8 mouse cellular contexts compared by ENCODE assay signal in the genomic region with DNA sequence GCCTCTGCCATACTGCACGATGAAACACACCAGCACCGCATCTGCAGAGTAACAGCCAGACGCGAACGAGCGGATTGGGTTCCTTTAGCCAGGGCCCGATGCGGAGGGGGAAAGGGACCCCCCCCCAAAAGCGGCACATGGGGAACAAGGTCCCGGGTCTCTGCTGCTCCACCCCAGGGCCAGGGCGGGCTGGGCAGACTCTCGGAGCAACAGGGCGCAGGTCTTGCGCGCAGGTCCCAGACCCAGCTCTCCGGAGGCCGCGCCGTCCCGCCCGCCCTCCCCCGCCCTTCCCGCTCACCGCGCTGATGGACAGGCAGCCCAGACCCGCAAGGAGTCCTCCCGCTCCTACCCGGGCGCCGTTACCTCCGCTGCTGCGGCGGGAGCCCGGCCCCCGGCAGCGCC. TPM values are rescaled to one million over a fixed set of nuclear protein-coding genes. Genes with fewer than 3 reads are reported as not detected.
A peak's percentile ranks its signal among the peaks of the same experiment; 100 is the strongest.
DNase-seq lines count a peak whose midpoint lies in the region; ATAC-seq lines count a peak whose summit lies in the region.

No protein-coding gene starts in this region.

- H3K27me3 ChIP-seq in lung, embryonic 16.5 days (ENCODE audit: control insufficient read depth, insufficient read depth, low read depth, low read length): no peaks in the 10 kb centered on the region
- H3K27me3 ChIP-seq in forebrain, embryonic 14.5 days (replicated peaks; ENCODE audit: control insufficient read depth, insufficient read depth, low read length): no peaks in the 10 kb centered on the region
- H3K27me3 ChIP-seq in liver, embryonic 12.5 days (replicated peaks): no peaks in the 10 kb centered on the region

- peak overlapping the region; percentile 71 for H3K9ac ChIP-seq in lung, embryonic 16.5 days (ENCODE audit: low read length)
- H3K9ac ChIP-seq in forebrain, embryonic 14.5 days (ENCODE audit: low read length): peak overlapping the region; percentile 78
- peak overlapping the region; percentile 93 for H3K9ac ChIP-seq in liver, embryonic 12.5 days

- H3K4me3 ChIP-seq in lung, embryonic 16.5 days (ENCODE audit: low read length): peak overlapping the region; percentile 72
- H3K4me3 ChIP-seq in forebrain, embryonic 14.5 days (ENCODE audit: low read depth, low read length): peak overlapping the region; percentile 70
- H3K4me3 ChIP-seq in liver, embryonic 12.5 days: peak overlapping the region; percentile 97

- peaks cover 2% of the 10 kb centered on the region; the same call in 1 of the 2 replicates for H3K4me1 ChIP-seq in lung, embryonic 16.5 days (replicated peaks; ENCODE audit: control insufficient read depth, insufficient read depth, low read length)
- peaks cover 31% of the 10 kb centered on the region for H3K4me1 ChIP-seq in forebrain, embryonic 14.5 days (ENCODE audit: control insufficient read depth, insufficient read depth, low read length)
- peaks cover 61% of the 10 kb centered on the region for H3K4me1 ChIP-seq in liver, embryonic 12.5 days

- no peaks in the 10 kb centered on the region for H3K9me3 ChIP-seq in lung, embryonic 16.5 days (ENCODE audit: control insufficient read depth, low read length)
- H3K9me3 ChIP-seq in forebrain, embryonic 14.5 days (replicated peaks; ENCODE audit: control insufficient read depth, low read length): no peaks in the 10 kb centered on the region
- H3K9me3 ChIP-seq in liver, embryonic 12.5 days (replicated peaks): no peaks in the 10 kb centered on the region

- peak; percentile 81 for ATAC-seq in cerebellum, adult (ENCODE audit: insufficient number of reproducible peaks, low FRiP score, low TSS enrichment)
- ATAC-seq in lung, embryonic 16.5 days (ENCODE audit: low read depth): peak; percentile 70
- ATAC-seq in forebrain, embryonic 14.5 days: peak; percentile 87
- ATAC-seq in liver, embryonic 12.5 days: peak; percentile 77
- ATAC-seq in monocyte, adult 5-6 weeks (replicated peaks; ENCODE audit: insufficient number of reproducible peaks, low FRiP score, low TSS enrichment, poor library complexity, severe bottlenecking): no peak

- no peak overlapping the region for H3K27ac ChIP-seq in lung, embryonic 16.5 days (ENCODE audit: low read length)
- peak overlapping the region; percentile 79 for H3K27ac ChIP-seq in forebrain, embryonic 14.5 days (ENCODE audit: low read depth, low read length)
- H3K27ac ChIP-seq in liver, embryonic 12.5 days: peak overlapping the region; percentile 95

- DNase-seq in cerebellum, adult 18-20 months: no peak
- no peak for DNase-seq in lung, postnatal 10 days
- DNase-seq in forebrain, embryonic 14.5 days (ENCODE audit: low spot score): peak; percentile 44
- DNase-seq in c-Kit-positive CD71-positive TER-119-positive erythroid progenitor cells, embryonic 14.5 days (ENCODE audit: low spot score): no peak

- peak overlapping the region; percentile 97 for H3K4me2 ChIP-seq in lung, embryonic 16.5 days (ENCODE audit: low read depth, low read length)
- peak overlapping the region; percentile 51 for H3K4me2 ChIP-seq in forebrain, embryonic 14.5 days (ENCODE audit: low read length)
- H3K4me2 ChIP-seq in liver, embryonic 12.5 days: peak overlapping the region; percentile 88

- 0% methylated on average over 36 of the region's 36 CpGs for WGBS in lung, embryonic 16.5 days
- WGBS in forebrain, embryonic 14.5 days: 0% methylated on average over 14 of the region's 36 CpGs
- WGBS in liver, embryonic 12.5 days (ENCODE audit: insufficient replicate concordance): under 1% methylated on average over 36 of the region's 36 CpGs

- no peaks in the 10 kb centered on the region for H3K36me3 ChIP-seq in lung, embryonic 16.5 days (ENCODE audit: control insufficient read depth, insufficient read depth, low read length)
- H3K36me3 ChIP-seq in forebrain, embryonic 14.5 days (ENCODE audit: control insufficient read depth, insufficient read depth, low read length): peaks cover 5% of the 10 kb centered on the region; the same call in 1 of the 2 replicates
- H3K36me3 ChIP-seq in liver, embryonic 12.5 days: peaks cover 24% of the 10 kb centered on the region

RNA-seq across cellular contexts. Expression of a gene that starts 0.4 kb away (rescaled TPM):
- polyA plus RNA-seq in lung, embryonic 16.5 days (2015; fragmentation: Nextera tagmentation; extraction: Ambion mirVana): 4.4 and 4.5 TPM in 2 replicates
- polyA plus RNA-seq in forebrain, embryonic 14.5 days (2014; fragmentation: Nextera tagmentation; extraction: Ambion mirVana): 19.2 and 19.4 TPM in 2 replicates
- 17.6 and 17.7 TPM in 2 replicates for polyA plus RNA-seq in liver, embryonic 12.5 days (2016; fragmentation: Nextera tagmentation; extraction: Ambion mirVana)
- 0.67 to 5.1 TPM (median 0.68 TPM) in 3 replicates for total RNA-seq in monocyte, adult 5-6 weeks (2017)

RNA-seq across cellular contexts. Expression of a gene that starts 15.3 kb away (rescaled TPM):
- polyA plus RNA-seq in lung, embryonic 16.5 days (2015; fragmentation: Nextera tagmentation; extraction: Ambion mirVana): 63.6 and 64.4 TPM in 2 replicates
- polyA plus RNA-seq in forebrain, embryonic 14.5 days (2014; fragmentation: Nextera tagmentation; extraction: Ambion mirVana): 61.5 and 66.1 TPM in 2 replicates
- 42.2 and 42.6 TPM in 2 replicates for polyA plus RNA-seq in liver, embryonic 12.5 days (2016; fragmentation: Nextera tagmentation; extraction: Ambion mirVana)
- 4.0 to 11.8 TPM (median 9.0 TPM) in 3 replicates for total RNA-seq in monocyte, adult 5-6 weeks (2017)

RNA-seq across cellular contexts. Expression of a gene that starts 40.1 kb away (rescaled TPM):
- 28.7 and 41.3 TPM in 2 replicates for polyA plus RNA-seq in lung, embryonic 16.5 days (2015; fragmentation: Nextera tagmentation; extraction: Ambion mirVana)
- polyA plus RNA-seq in forebrain, embryonic 14.5 days (2014; fragmentation: Nextera tagmentation; extraction: Ambion mirVana): 24.7 and 35.2 TPM in 2 replicates
- 25.7 and 27.0 TPM in 2 replicates for polyA plus RNA-seq in liver, embryonic 12.5 days (2016; fragmentation: Nextera tagmentation; extraction: Ambion mirVana)
- 205 to 262 TPM (median 212 TPM) in 3 replicates for total RNA-seq in monocyte, adult 5-6 weeks (2017)
